Mouse (Mus musculus): ENCODE measurements around the gene Olfr930.

Olfr930 gene

DNA sequence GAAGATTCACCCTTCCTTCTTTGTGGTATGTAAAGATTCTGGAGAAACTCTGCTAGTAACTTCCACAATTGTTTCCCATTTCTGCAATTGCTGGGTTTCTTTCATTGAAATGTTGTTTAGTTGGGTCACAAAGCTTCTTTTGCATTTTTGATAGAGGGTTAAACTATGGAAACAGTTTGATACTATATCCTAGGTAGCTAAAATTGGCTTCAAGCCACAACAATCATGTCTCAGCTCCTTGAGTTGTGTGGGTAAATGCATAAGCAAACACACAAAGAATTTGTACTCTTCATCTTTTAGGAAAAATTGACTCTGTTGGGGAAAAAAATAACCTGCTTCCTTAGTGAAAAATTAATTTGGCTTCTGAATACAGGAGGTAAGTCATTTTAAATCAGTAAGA is at the start of gene Olfr930:
Gene Olfr930 (plus strand): TSS at position 301 of the 400 bp plus-strand sequence.
- no peak for DNase-seq (ENCODE audit: low spot score)

DNA sequence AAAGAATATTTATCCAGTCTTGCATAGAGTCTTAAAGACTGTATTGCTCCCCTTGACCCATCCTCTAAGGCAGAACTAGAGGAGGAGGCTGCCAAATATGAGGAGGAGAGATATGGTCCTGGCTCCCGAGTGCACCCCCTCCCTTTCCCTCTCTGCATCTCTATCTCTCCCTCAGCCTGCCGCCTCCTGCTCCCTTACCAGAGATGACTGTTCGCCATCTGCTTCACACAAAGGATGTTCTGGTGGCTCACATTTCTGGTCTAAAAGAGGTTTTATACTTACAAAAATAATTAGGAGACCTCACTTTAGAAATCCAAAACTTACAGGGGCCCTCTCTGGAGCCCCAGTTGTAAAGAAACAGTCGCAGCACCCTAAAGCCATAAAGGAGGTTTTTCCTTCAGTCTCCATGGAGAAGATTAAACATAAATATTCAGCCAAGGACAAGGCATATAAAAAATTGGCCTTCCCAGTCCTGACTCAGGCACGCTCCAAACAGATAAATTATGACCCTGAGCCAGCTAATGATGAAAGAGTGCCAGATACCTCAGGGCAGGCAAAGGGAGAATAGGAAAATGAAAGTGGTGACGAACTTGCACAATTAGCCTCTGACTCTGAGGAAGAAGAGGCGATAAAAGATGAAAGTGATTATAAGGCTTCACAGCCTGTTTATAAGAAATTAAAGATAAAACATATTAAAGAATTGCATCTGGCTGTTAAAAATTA is 24.0 kb downstream of the Olfr930 start:
- DNase-seq (ENCODE audit: low spot score): no peak

DNA sequence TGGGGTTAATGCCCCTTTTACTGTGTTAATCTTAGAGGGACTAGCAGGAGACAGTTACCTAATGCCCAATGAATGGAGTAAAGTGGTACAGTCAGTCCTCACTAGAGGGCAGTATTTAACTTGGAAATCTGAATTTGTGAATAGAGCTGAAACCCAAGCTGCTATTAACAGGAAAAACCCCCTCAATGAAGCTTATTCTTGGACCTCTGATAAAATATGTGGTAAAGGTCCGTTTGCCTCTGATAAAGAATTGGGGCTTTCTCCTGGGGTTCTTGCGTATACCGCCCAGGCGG is 24.5 kb downstream of the Olfr930 start:
- no peak for DNase-seq (ENCODE audit: low spot score)

DNA sequence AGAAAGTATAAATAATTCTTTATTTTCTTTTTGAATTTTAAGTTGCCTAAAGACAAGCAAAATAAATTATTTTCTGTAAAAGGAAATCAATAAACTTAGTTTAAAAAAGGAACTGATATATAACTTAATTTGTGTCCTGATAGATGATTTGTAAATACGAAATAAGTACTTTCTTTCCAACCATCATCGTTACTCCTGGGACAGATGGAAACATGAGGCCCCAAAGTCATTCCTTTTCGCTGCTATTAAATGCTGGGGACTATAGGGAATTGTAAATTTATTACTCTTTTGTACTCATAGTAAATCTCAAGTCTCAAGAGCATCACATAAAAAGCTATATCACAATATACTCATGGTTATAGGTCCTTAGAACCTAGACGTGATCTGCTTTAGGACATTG is 42.4 kb downstream of the Olfr930 start, which contains the start of gene Olfr933:
Gene Olfr933 (plus strand): TSS at position 301 of the 400 bp plus-strand sequence.
- no peak for DNase-seq (ENCODE audit: low spot score)

All from yolk sac, embryonic 10.5 days (tissue).